Mouse (Mus musculus): ENCODE measurements at regions not wholly inside any gene's neighbourhood (a gene's known extent, or its start where the extent isn't known, plus 50 kb on each side); places are given as distances from the start of the nearest gene placed in this dataset.
A peak's percentile ranks its signal among the peaks of the same experiment; 100 is the strongest.

DNA sequence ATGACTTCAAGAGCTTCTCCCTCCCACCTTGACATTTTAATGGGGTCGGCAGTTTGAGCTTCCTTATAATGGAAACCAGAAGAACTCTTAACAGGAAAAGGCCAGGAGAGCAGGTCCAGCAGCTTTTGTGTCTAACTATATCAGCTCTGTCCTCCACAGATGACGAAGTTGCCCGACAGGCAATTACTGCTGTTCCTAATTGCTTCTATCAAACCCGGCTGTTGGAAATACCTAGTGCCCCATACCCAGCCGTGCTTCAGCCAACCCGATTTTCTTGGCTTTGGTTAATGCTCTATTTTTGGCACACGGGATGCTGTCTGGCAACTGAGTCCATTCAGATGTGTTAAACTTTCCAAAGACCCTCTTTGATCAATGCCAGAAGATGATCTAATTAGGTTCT, 125.8 kb upstream of the Spdl1 start:
- Histone ChIP-seq H3K9ac (replicated peaks; ENCODE audit: low read depth) (no peak overlapping the region), H3K27ac (ENCODE audit: low read length) (no peak overlapping the region), H3K27me3 (replicated peaks; ENCODE audit: insufficient read depth, low read length) (no peaks in the 10 kb centered on the region), H3K36me3 (ENCODE audit: insufficient read depth, low read length) (no peaks in the 10 kb centered on the region), H3K4me2 (replicated peaks; ENCODE audit: low read depth, low read length) (no peak overlapping the region), H3K4me3 (ENCODE audit: low read depth, low read length) (no peak overlapping the region), H3K9me3 (ENCODE audit: low read length) (no peaks in the 10 kb centered on the region), H3K4me1 (ENCODE audit: insufficient read depth, low read depth, low read length) (no peaks in the 10 kb centered on the region)
- ATAC-seq (no peak), DNase-seq (ENCODE audit: low spot score) (no peak)
- 72% methylated on average over 7 of the region's 7 CpGs for WGBS
- TF ChIP-seq CTCF (IDR thresholded peaks at IDR 0.05) (no peak), EP300 (IDR thresholded peaks at IDR 0.05) (no peak)

DNA sequence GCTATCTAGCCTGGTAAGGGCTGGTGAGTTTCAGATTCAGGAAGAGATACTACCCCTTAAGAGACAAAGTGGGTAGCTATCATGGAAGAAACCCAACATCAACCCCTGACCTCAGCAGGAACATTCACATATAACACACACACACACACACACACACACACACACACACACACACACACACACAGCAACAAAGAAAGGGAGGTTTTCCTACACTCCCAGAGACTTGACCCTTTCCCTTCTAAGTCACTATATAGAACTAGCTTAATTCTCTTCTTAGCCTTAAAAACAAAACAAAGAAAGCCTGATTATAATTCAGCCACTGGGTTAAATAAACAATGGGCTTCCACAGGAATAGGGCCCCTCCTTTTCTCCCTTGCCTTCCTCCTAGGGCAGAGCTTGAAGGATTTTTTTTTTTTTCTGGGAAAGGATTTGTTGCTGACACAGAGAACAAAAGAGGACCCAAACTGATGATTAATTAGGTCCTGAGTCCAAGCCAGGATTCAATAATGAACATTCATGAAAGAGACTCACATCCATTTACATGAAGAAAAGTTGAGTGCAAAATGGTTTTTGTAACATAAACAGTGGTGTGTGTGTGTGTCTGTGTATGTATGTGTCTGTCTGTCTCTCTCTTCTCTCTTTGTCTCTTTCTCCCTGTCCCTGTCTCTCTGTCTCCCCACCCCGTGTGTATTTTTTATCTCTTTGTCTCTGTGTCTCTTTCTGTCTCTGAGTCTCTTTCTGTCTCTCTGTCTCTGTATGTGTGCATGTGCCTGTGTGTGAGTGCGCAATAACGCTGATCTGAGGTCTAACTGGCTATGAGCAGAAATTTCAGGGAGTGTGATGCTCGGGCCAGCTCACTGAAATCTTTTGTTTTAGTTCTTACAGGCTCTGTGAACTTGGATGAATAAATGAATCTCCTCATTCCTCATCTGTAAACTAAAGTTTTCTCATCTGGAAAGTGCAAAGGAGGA, 108.3 kb upstream of the Spdl1 start:
- Histone ChIP-seq H3K4me1 (ENCODE audit: insufficient read depth, low read depth, low read length) (no peaks in the 10 kb centered on the region), H3K4me2 (replicated peaks; ENCODE audit: low read depth, low read length) (no peak overlapping the region), H3K27ac (ENCODE audit: low read length) (no peak overlapping the region), H3K9me3 (ENCODE audit: low read length) (no peaks in the 10 kb centered on the region), H3K9ac (replicated peaks; ENCODE audit: low read depth) (no peak overlapping the region), H3K36me3 (ENCODE audit: insufficient read depth, low read length) (no peaks in the 10 kb centered on the region), H3K4me3 (ENCODE audit: low read depth, low read length) (no peak overlapping the region), H3K27me3 (replicated peaks; ENCODE audit: insufficient read depth, low read length) (no peaks in the 10 kb centered on the region)
- TF ChIP-seq EP300 (IDR thresholded peaks at IDR 0.05) (peak; percentile 79), CTCF (IDR thresholded peaks at IDR 0.05) (no peak)
- ATAC-seq (peak; percentile 83), DNase-seq (ENCODE audit: low spot score) (peak; percentile 66)
- WGBS, result 62% methylated on average over 4 of the region's 4 CpGs

DNA sequence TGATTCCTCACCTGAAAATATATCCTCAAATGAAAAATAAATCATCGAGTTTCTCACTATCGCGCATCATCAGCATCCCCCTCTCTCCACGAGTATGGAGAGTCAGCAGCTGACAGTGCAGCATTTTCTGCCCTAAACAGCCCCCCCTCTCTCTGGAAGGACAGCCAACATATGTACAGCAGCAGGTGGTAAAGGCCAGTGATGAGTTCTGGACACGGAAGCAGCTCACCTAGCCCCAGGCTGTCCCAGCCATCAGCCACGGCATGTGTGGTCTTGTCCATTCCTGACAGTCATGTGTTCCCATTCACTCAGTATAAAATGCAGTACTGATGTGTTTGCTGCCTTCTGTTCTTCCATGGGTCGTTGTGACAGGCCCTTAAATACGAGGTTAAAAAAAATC, 106.7 kb upstream of the Spdl1 start:
- no peaks in the 10 kb centered on the region for H3K36me3 ChIP-seq (ENCODE audit: insufficient read depth, low read length)
- H3K4me2 ChIP-seq (replicated peaks; ENCODE audit: low read depth, low read length), result no peak overlapping the region
- no peak overlapping the region for H3K9ac ChIP-seq (replicated peaks; ENCODE audit: low read depth)
- H3K27me3 ChIP-seq (replicated peaks; ENCODE audit: insufficient read depth, low read length), result no peaks in the 10 kb centered on the region
- DNase-seq (ENCODE audit: low spot score), result no peak
- TF ChIP-seq EP300 (IDR thresholded peaks at IDR 0.05) (no peak), CTCF (IDR thresholded peaks at IDR 0.05) (no peak)
- H3K27ac ChIP-seq (ENCODE audit: low read length), result no peak overlapping the region
- H3K4me1 ChIP-seq (ENCODE audit: insufficient read depth, low read depth, low read length), result no peaks in the 10 kb centered on the region
- ATAC-seq, result no peak
- 85% methylated on average over 8 of the region's 8 CpGs for WGBS
- H3K4me3 ChIP-seq (ENCODE audit: low read depth, low read length), result no peak overlapping the region
- H3K9me3 ChIP-seq (ENCODE audit: low read length), result no peaks in the 10 kb centered on the region

DNA sequence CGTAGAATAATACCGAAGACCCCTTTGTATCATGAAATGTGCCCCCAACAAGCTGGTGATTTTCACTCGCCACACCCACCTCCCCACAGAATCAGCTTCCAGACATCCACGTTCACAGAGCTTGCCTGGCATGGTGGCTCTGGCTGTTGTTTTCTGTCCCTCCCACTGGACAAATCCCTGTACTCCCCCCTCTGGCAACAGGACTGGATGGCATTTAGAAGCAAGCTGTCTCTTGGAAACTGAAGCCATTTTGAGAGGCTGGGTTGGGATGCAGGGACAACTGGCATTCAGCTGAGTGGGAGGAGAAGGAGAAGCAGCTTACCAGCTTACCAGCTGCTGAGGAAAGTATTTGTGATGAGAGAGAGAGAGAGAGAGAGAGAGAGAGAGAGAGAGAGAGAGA, 105.6 kb upstream of the Spdl1 start:
- Histone ChIP-seq H3K4me2 (replicated peaks; ENCODE audit: low read depth, low read length) (no peak overlapping the region), H3K9ac (replicated peaks; ENCODE audit: low read depth) (no peak overlapping the region), H3K4me3 (ENCODE audit: low read depth, low read length) (no peak overlapping the region), H3K9me3 (ENCODE audit: low read length) (no peaks in the 10 kb centered on the region), H3K27me3 (replicated peaks; ENCODE audit: insufficient read depth, low read length) (no peaks in the 10 kb centered on the region), H3K27ac (ENCODE audit: low read length) (no peak overlapping the region), H3K36me3 (ENCODE audit: insufficient read depth, low read length) (no peaks in the 10 kb centered on the region), H3K4me1 (ENCODE audit: insufficient read depth, low read depth, low read length) (no peaks in the 10 kb centered on the region)
- WGBS, result 91% methylated on average over 4 of the region's 4 CpGs
- TF ChIP-seq CTCF (IDR thresholded peaks at IDR 0.05) (no peak), EP300 (IDR thresholded peaks at IDR 0.05) (no peak)
- no peak for DNase-seq (ENCODE audit: low spot score)
- no peak for ATAC-seq

DNA sequence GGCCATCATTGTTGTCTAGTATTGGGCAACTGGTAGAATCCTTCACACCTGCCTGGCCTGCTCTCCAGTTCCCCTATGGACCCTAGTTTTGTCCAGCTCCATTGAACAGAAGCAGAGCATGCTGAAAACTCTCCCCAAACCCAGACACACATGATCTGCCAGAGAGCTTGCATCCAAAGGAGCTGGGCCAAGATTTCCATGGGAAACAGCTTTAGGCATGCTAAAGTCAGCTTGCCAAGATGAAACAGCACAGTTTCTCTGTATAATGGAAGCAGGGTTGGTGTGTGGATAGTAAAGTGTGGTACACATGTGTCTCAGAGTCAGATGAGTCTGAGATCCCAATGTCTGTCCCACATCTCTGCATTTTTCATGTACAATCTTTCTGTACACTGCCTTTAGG, 98.8 kb upstream of the Spdl1 start:
- no peak overlapping the region for H3K27ac ChIP-seq (ENCODE audit: low read length)
- no peak for DNase-seq (ENCODE audit: low spot score)
- H3K4me1 ChIP-seq (ENCODE audit: insufficient read depth, low read depth, low read length), result no peaks in the 10 kb centered on the region
- TF ChIP-seq EP300 (IDR thresholded peaks at IDR 0.05) (no peak), CTCF (IDR thresholded peaks at IDR 0.05) (no peak)
- H3K9me3 ChIP-seq (ENCODE audit: low read length), result no peaks in the 10 kb centered on the region
- ATAC-seq, result no peak
- H3K4me3 ChIP-seq (ENCODE audit: low read depth, low read length), result no peak overlapping the region
- H3K9ac ChIP-seq (replicated peaks; ENCODE audit: low read depth), result no peak overlapping the region
- no peak overlapping the region for H3K4me2 ChIP-seq (replicated peaks; ENCODE audit: low read depth, low read length)
- H3K27me3 ChIP-seq (replicated peaks; ENCODE audit: insufficient read depth, low read length), result no peaks in the 10 kb centered on the region
- H3K36me3 ChIP-seq (ENCODE audit: insufficient read depth, low read length), result no peaks in the 10 kb centered on the region

DNA sequence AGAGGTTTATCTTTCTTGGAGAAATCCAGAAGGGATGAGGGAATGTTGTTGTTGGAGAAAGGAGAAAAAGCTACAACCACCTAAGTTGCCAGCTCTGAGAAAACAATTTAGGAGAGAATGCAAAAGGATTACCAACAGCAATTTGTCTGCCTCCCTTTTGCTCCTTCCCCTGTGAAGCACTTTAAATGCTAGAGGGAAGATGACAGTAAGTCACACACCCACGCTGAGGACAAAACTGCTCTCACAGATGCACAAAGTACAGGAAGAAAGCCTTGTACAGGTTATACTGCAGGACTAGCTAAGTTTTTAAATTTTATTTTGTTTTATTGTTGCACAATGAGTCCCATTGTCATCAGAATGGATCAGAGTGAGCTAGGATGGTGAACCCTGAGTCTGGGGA, 83.7 kb upstream of the Spdl1 start:
- no peak overlapping the region for H3K4me3 ChIP-seq (ENCODE audit: low read depth, low read length)
- TF ChIP-seq EP300 (IDR thresholded peaks at IDR 0.05), result no peak
- no peak for TF ChIP-seq CTCF (IDR thresholded peaks at IDR 0.05)
- H3K9ac ChIP-seq (replicated peaks; ENCODE audit: low read depth), result no peak overlapping the region
- 60% methylated on average over 1 of the region's 1 CpGs for WGBS
- H3K27ac ChIP-seq (ENCODE audit: low read length), result no peak overlapping the region
- ATAC-seq (no peak), DNase-seq (ENCODE audit: low spot score) (no peak)
- no peaks in the 10 kb centered on the region for H3K27me3 ChIP-seq (replicated peaks; ENCODE audit: insufficient read depth, low read length)
- H3K4me1 ChIP-seq (ENCODE audit: insufficient read depth, low read depth, low read length), result no peaks in the 10 kb centered on the region
- no peaks in the 10 kb centered on the region for H3K9me3 ChIP-seq (ENCODE audit: low read length)
- no peaks in the 10 kb centered on the region for H3K36me3 ChIP-seq (ENCODE audit: insufficient read depth, low read length)
- no peak overlapping the region for H3K4me2 ChIP-seq (replicated peaks; ENCODE audit: low read depth, low read length)

All from lung, postnatal 0 days (tissue).